Mouse (Mus musculus) T-helper 17 cell (primary cell): ENCODE results near the gene Vsig1.

Experiments used
- in situ Hi-C, 2 experiments: fragments of 300-600 bp; cut with MboI, MseI; formaldehyde crosslinking; loops; 1 replicate in 1 of 2; 2 replicates in 1 of 2; pipeline ENCODE4 v1.15.1; 2025; ENCODE audit warnings: high pct_unique_total_duplicates in 2 of 2

Gene Vsig1

GRCm38 (mm10) chrX:140907360-140907759, at the start of gene Vsig1:
Gene Vsig1 (plus strand): TSS chrX:140907608.
- in situ Hi-C loops, result no loop called here

GRCm38 (mm10) chrX:140862760-140863159, 44.6 kb upstream of the Vsig1 start:
- in situ Hi-C loops, result loop anchor here in 1 of 2 experiments (5.0 kb wide), 1 partner anchor 545 kb away; no protein-coding TSS in a partner anchor

- in situ Hi-C loops, result loop anchor here in 1 of 2 experiments (5.0 kb wide), 1 partner anchor 544 kb away; no protein-coding TSS in a partner anchor
Observed at GRCm38 (mm10) chrX:140863431-140863830, 44.0 kb upstream of the Vsig1 start.

GRCm38 (mm10) chrX:140887193-140887592, 20.2 kb upstream of the Vsig1 start:
- in situ Hi-C loops, result no loop called here

- in situ Hi-C loops, result no loop called here
Observed at GRCm38 (mm10) chrX:140891796-140892195, 15.6 kb upstream of the Vsig1 start.

- in situ Hi-C loops, result no loop called here
Observed at GRCm38 (mm10) chrX:140903487-140903886, 3.9 kb upstream of the Vsig1 start.

- in situ Hi-C loops, result no loop called here
Observed at GRCm38 (mm10) chrX:140921321-140921720, 13.9 kb downstream of the Vsig1 start.

- in situ Hi-C loops, result no loop called here
Observed at GRCm38 (mm10) chrX:140932066-140932465, 24.7 kb downstream of the Vsig1 start.

- in situ Hi-C loops, result no loop called here
Observed at GRCm38 (mm10) chrX:140933263-140933662, 25.9 kb downstream of the Vsig1 start.

GRCm38 (mm10) chrX:140936271-140936670, 28.9 kb downstream of the Vsig1 start:
- in situ Hi-C loops, result no loop called here

GRCm38 (mm10) chrX:140953618-140954017, 46.2 kb downstream of the Vsig1 start:
- in situ Hi-C loops, result no loop called here

- in situ Hi-C loops, result no loop called here
Observed at GRCm38 (mm10) chrX:140956272-140956940, 49.0 kb downstream of the Vsig1 start, which contains the start of the genes Psmd10 and Atg4a. Gene Psmd10 (minus strand): TSS chrX:140956728. Gene Atg4a (plus strand): TSS chrX:140956907.

- in situ Hi-C loops, result no loop called here
Observed at GRCm38 (mm10) chrX:140956959-140957358, 49.6 kb downstream of the Vsig1 start.

- in situ Hi-C loops, result loop anchor here in 1 of 2 experiments (25.0 kb wide), 5 partner anchors 358 to 1283 kb away; no protein-coding TSS in a partner anchor
Observed at GRCm38 (mm10) chrX:140978943-140979342, 71.5 kb downstream of the Vsig1 start.

GRCm38 (mm10) chrX:140979546-140979945, 72.1 kb downstream of the Vsig1 start:
- in situ Hi-C loops, result loop anchor here in 1 of 2 experiments (25.0 kb wide), 5 partner anchors 358 to 1283 kb away; no protein-coding TSS in a partner anchor

- in situ Hi-C loops, result loop anchor here in 1 of 2 experiments (5.0 to 25.0 kb wide), 7 partner anchors 187 to 1282 kb away; no protein-coding TSS in a partner anchor
Observed at GRCm38 (mm10) chrX:140980163-140980562, 72.8 kb downstream of the Vsig1 start.

GRCm38 (mm10) chrX:140983206-140983960, 76.0 kb downstream of the Vsig1 start:
- in situ Hi-C loops, result loop anchor here in 1 of 2 experiments (5.0 to 25.0 kb wide), 7 partner anchors 184 to 1279 kb away; no protein-coding TSS in a partner anchor

- in situ Hi-C loops, result loop anchor here in 1 of 2 experiments (5.0 to 25.0 kb wide), 7 partner anchors 183 to 1278 kb away; no protein-coding TSS in a partner anchor
Observed at GRCm38 (mm10) chrX:140984795-140985194, 77.4 kb downstream of the Vsig1 start.

GRCm38 (mm10) chrX:140985256-140985655, 77.8 kb downstream of the Vsig1 start:
- in situ Hi-C loops, result loop anchor here in 1 of 2 experiments (10.0 to 25.0 kb wide), 6 partner anchors 352 to 1277 kb away; no protein-coding TSS in a partner anchor
